Mouse (Mus musculus) liver, postnatal 0 days (tissue): ENCODE data around the gene Tm9sf3. TPM values are rescaled to one million over a fixed set of nuclear protein-coding genes. Genes with fewer than 3 reads are reported as not detected.
A peak's percentile ranks its signal among the peaks of the same experiment; 100 is the strongest.

Source experiments
- ATAC-seq: fragments of 200-750 bp; cut with Nextera tagmentation; 2 replicates; pipeline ENCODE4 v1.8.0; 2017; ENCODE audit warnings: mild to moderate bottlenecking, moderate library complexity
- DNase-seq: peaks from one replicate; pipeline ENCODE4 v3.0.0-alpha.2; 2016
- H3K27ac ChIP-seq: fragments of 300-500 bp; sonication (generic); 2 replicates; pipeline ENCODE4 v1.5.1; 2014; ENCODE audit warnings: antibody characterized with exemption, moderate library complexity, mild to moderate bottlenecking, low read depth
- H3K27me3 ChIP-seq: fragments of 300-500 bp; sonication (generic); 2 replicates; pipeline ENCODE4 v1.6.1; 2014; ENCODE audit warnings: low read length, control low read depth, mixed read lengths; ENCODE audit not compliant: insufficient read depth
- H3K36me3 ChIP-seq: fragments of 300-500 bp; sonication (generic); replicated peaks from 2 replicates; pipeline ENCODE4 v1.6.1; 2014; ENCODE audit warnings: mild to moderate bottlenecking, control low read depth, low read length, moderate library complexity, mixed read lengths; ENCODE audit not compliant: insufficient read depth
- H3K4me1 ChIP-seq: fragments of 300-500 bp; sonication (generic); 2 replicates; pipeline ENCODE4 v1.6.1; 2014; ENCODE audit warnings: antibody characterized with exemption, mild to moderate bottlenecking, control low read depth; ENCODE audit not compliant: insufficient read depth
- H3K4me2 ChIP-seq: fragments of 300-500 bp; sonication (generic); 2 replicates; pipeline ENCODE4 v1.6.1; 2014; ENCODE audit warnings: low read depth, mild to moderate bottlenecking, low read length, moderate library complexity, mixed read lengths
- H3K4me3 ChIP-seq: fragments of 300-500 bp; sonication (generic); 2 replicates; pipeline ENCODE4 v1.5.1; 2014; ENCODE audit warnings: low read depth, low read length
- H3K9ac ChIP-seq: fragments of 300-500 bp; sonication (generic); replicated peaks from 2 replicates; pipeline ENCODE4 v1.6.1; 2014; ENCODE audit warnings: mild to moderate bottlenecking, moderate library complexity
- H3K9me3 ChIP-seq: fragments of 300-500 bp; sonication (generic); 2 replicates; pipeline ENCODE4 v1.6.1; 2016; ENCODE audit warnings: mild to moderate bottlenecking, control low read depth, low read length, mixed read lengths
- CTCF ChIP-seq: sonication (generic); IDR thresholded peaks from 2 replicates; pipeline ENCODE4 v1.5.1; 2016; ENCODE audit warnings: antibody characterized with exemption, low read depth
- EP300 ChIP-seq: IDR thresholded peaks from 2 replicates; pipeline ENCODE4 v1.6.1; 2016; ENCODE audit warnings: antibody characterized with exemption, low read depth, mild to moderate bottlenecking
- WGBS: fragments of 180-500 bp; shearing (Covaris S2); extraction: QIAGEN DNeasy Blood & Tissue Kit; methylation state at CpG from one replicate; pipeline ENCODE4 v1.1.7; 2014; ENCODE audit not compliant: insufficient replicate concordance; 5-methylcytosine and 5-hydroxymethylcytosine counted together
- polyA plus RNA-seq: library from polyadenylated mRNA; unstranded; fragments of >200 nt; fragmentation: Nextera tagmentation; extraction: Ambion mirVana; gene quantifications from 2 replicates; pipeline ENCODE4 v1.2.1, GENCODE M21; 2015

The Tm9sf3 gene
- polyA plus RNA-seq, 1 experiment from 2014 or later, result 45.8 TPM

DNA sequence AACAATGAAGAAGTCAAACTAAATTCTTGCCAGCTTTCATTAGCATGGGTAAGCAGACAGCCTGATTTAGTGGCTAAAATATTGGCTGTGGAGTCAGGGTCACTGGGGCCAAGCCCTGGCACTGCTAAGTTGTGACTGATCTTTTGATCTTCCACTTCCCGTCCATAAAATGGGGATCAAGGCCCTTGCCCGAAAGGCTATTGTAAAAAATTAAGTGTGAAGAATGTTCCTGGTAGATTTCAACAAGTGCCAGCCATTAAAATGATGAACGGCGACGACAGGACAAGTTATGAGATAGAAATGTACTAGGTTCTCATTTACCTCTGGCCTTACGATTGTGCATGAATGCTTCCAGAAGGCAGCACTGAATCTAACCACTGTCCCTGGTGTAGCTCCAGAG is 38.1 kb upstream of the Tm9sf3 start:
- H3K4me1 ChIP-seq, result no peaks in the 10 kb centered on the region
- DNase-seq (no peak), ATAC-seq (no peak)
- H3K4me2 ChIP-seq, result no peak overlapping the region
- 80% methylated on average over 6 of the region's 6 CpGs for WGBS
- H3K9ac ChIP-seq, result no peak overlapping the region
- no peak overlapping the region for H3K27ac ChIP-seq
- TF ChIP-seq EP300 (no peak), CTCF (no peak)
- peaks cover 59% of the 10 kb centered on the region for H3K36me3 ChIP-seq
- no peaks in the 10 kb centered on the region for H3K9me3 ChIP-seq
- no peak overlapping the region for H3K4me3 ChIP-seq
- no peaks in the 10 kb centered on the region for H3K27me3 ChIP-seq

DNA sequence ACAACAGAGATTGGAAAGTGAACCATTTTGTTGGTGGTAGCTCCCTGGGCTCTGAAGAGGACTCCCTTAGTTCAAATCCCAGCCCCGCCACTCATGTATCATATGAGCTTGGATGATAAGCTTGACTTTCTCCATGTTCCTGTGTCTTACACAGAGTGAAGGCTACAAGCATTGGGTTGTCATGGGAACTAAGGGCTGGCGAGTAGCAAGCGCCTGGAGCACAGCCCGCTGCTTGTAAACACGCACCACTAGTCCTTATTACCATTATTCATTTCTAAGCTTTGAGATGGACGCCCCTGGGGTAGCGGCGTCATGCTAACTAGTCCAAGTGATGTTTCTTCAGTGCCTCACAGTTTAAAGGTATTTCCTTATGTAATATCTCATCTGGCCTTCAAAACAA is 35.6 kb upstream of the Tm9sf3 start:
- no peak overlapping the region for H3K4me2 ChIP-seq
- no peak for DNase-seq
- H3K9me3 ChIP-seq, result no peaks in the 10 kb centered on the region
- H3K36me3 ChIP-seq, result peaks cover 52% of the 10 kb centered on the region
- H3K9ac ChIP-seq, result no peak overlapping the region
- no peak overlapping the region for H3K4me3 ChIP-seq
- TF ChIP-seq EP300, result no peak
- TF ChIP-seq CTCF, result no peak
- ATAC-seq, result no peak
- 87% methylated on average over 8 of the region's 8 CpGs for WGBS
- no peaks in the 10 kb centered on the region for H3K27me3 ChIP-seq
- no peaks in the 10 kb centered on the region for H3K4me1 ChIP-seq
- no peak overlapping the region for H3K27ac ChIP-seq

DNA sequence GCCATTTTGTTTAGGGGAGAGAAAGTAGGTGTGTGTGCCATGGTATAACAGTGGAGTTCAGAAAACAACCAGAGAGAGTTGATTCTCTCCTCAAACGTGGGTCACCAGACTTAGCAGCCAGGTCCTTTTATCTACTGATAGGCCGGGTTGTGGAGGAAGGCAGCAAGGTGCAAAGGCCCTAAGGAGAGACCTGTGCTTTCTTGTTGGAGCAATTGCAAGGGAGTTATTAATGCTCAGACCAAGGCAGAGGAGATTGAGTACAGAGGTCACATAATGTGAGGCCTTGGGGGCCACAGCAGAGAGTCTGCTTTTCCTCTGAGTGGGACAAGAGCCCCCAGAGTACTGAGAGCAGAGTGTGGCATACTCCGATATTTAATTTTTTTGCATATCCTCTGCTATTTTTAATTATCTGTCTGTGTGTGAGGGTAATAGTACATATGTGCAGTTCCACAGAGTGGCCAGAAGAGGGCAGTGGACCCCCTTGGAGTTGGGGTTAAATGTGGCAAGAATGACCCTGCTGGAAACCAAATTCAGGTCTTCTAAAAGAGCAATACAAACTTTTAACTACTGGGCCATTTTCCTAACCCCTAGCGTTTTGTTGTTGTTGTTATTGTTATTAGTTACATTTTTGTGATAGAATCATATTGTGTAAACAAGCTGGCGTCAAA is 27.3 kb upstream of the Tm9sf3 start:
- no peak for DNase-seq
- TF ChIP-seq EP300 (no peak), CTCF (peak; percentile 76)
- no peak overlapping the region for H3K9ac ChIP-seq
- no peak overlapping the region for H3K27ac ChIP-seq
- peaks cover 52% of the 10 kb centered on the region for H3K36me3 ChIP-seq
- H3K4me2 ChIP-seq, result no peak overlapping the region
- WGBS, result 59% methylated on average over 5 of the region's 5 CpGs
- H3K9me3 ChIP-seq, result no peaks in the 10 kb centered on the region
- H3K27me3 ChIP-seq, result no peaks in the 10 kb centered on the region
- H3K4me3 ChIP-seq, result no peak overlapping the region
- ATAC-seq, result no peak
- no peaks in the 10 kb centered on the region for H3K4me1 ChIP-seq

DNA sequence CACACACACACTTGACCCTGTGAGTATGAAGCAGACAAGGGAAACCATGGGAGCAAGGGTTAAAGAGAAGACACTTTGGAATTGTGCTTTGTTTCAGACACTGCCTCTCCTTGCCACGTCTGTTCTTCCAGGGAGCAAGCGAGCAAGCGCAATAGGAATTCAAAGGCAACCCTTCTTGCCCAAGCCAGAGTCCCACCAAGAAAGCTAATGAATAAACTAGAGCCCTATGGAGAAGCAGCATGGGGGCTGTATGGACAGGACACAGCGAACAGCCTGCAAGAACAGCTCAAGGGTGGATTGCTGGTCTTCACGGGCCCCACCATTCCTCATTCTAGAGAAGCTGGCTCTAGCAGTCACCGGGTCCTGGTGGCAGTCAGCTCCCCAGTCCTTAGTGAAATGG is 24.8 kb upstream of the Tm9sf3 start:
- no peak for DNase-seq
- no peak for ATAC-seq
- Histone ChIP-seq H3K27me3 (no peaks in the 10 kb centered on the region), H3K4me3 (no peak overlapping the region), H3K4me1 (no peaks in the 10 kb centered on the region), H3K27ac (no peak overlapping the region), H3K9me3 (no peaks in the 10 kb centered on the region), H3K4me2 (no peak overlapping the region), H3K36me3 (peaks cover 54% of the 10 kb centered on the region), H3K9ac (no peak overlapping the region)
- TF ChIP-seq CTCF, result no peak
- TF ChIP-seq EP300, result no peak
- WGBS, result 85% methylated on average over 6 of the region's 6 CpGs

DNA sequence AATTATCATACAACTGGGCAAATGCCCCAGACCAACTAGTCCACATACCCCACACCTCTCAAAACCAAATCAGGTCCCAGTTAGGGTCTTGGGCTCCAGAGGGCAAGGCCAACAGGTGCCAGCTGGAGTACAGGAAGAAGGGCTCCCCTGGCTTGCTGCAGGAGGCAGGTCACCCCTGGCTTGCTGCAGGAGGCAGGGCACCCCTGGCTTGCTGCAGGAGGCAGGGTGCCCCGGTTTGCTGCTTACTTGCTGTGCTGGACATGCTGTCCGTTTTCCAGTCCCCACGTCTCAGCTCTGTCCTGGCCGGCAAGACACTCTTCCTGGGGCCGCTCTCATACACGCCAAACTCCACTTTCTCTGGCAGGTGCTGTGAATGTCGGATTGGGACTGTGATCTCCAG is 23.4 kb upstream of the Tm9sf3 start:
- no peak for TF ChIP-seq CTCF
- TF ChIP-seq EP300, result no peak
- Histone ChIP-seq H3K27ac (no peak overlapping the region), H3K4me3 (no peak overlapping the region), H3K36me3 (peaks cover 53% of the 10 kb centered on the region), H3K9ac (no peak overlapping the region), H3K9me3 (no peaks in the 10 kb centered on the region), H3K4me1 (no peaks in the 10 kb centered on the region), H3K4me2 (no peak overlapping the region), H3K27me3 (no peaks in the 10 kb centered on the region)
- WGBS, result 75% methylated on average over 7 of the region's 7 CpGs
- DNase-seq, result no peak
- ATAC-seq, result no peak

DNA sequence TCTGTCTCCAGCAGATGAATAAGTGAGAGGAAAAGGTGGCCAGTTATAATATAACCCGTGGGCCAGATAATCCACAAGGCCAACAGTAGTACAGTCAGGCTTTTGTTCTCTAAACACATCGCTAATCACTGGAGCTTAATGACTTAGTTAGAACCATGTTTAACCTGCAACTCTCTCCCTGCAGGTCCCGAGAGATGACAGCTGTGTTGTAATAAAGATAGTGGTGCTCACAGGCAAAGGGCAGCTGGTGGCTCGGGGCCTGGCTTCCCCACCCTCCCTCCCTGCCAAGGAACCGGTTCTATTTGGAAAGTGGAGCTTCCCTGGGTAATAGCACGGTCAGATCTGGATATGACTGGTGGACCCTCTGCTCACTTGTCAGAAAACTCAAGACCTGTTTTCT is 20.7 kb upstream of the Tm9sf3 start:
- no peaks in the 10 kb centered on the region for H3K27me3 ChIP-seq
- H3K9me3 ChIP-seq, result no peaks in the 10 kb centered on the region
- H3K4me1 ChIP-seq, result no peaks in the 10 kb centered on the region
- H3K36me3 ChIP-seq, result peaks cover 63% of the 10 kb centered on the region
- H3K4me2 ChIP-seq, result no peak overlapping the region
- TF ChIP-seq CTCF (no peak), EP300 (no peak)
- no peak overlapping the region for H3K4me3 ChIP-seq
- no peak overlapping the region for H3K27ac ChIP-seq
- 52% methylated on average over 6 of the region's 6 CpGs for WGBS
- H3K9ac ChIP-seq, result no peak overlapping the region
- no peak for ATAC-seq
- DNase-seq, result no peak
